Mouse (Mus musculus): ENCODE results near the gene Shisa4. TPM values are rescaled to one million over a fixed set of nuclear protein-coding genes. Genes with fewer than 3 reads are reported as not detected.

Shisa4 gene
- 3.0 TPM for polyA plus RNA-seq (2015; fragmentation: Illumina TruSeq; extraction: RNeasy Lipid Tissue Mini Kit (QIAGEN cat#74804); ENCODE audit: insufficient read depth, low replicate concordance)

GRCm38 (mm10) chr1:135374868-135375581, at the start of gene Shisa4:
Gene Shisa4 (minus strand): TSS chr1:135375237.

GRCm38 (mm10) chr1:135324571-135324970, 50.5 kb downstream of the Shisa4 start, which contains the start of gene Lmod1:
Gene Lmod1 (plus strand): TSS chr1:135324807.

Other genes with a start within 250 kb of the Shisa4 start
- 37.5 TPM for gene Ptpn7, start 242.5 kb downstream of the Shisa4 start, polyA plus RNA-seq (2015; fragmentation: Illumina TruSeq; extraction: RNeasy Lipid Tissue Mini Kit (QIAGEN cat#74804); ENCODE audit: insufficient read depth, low replicate concordance)
- 80.0 TPM for gene Arl8a, start 228.4 kb downstream of the Shisa4 start, polyA plus RNA-seq (2015; fragmentation: Illumina TruSeq; extraction: RNeasy Lipid Tissue Mini Kit (QIAGEN cat#74804); ENCODE audit: insufficient read depth, low replicate concordance)
- gene Gpr37l1, start 207.6 kb downstream of the Shisa4 start, polyA plus RNA-seq (2015; fragmentation: Illumina TruSeq; extraction: RNeasy Lipid Tissue Mini Kit (QIAGEN cat#74804); ENCODE audit: insufficient read depth, low replicate concordance), result 0.12 TPM
- gene Elf3, start 116.7 kb downstream of the Shisa4 start, polyA plus RNA-seq (2015; fragmentation: Illumina TruSeq; extraction: RNeasy Lipid Tissue Mini Kit (QIAGEN cat#74804); ENCODE audit: insufficient read depth, low replicate concordance), result not detected
- 52.4 TPM for gene Rnpep, start 91.2 kb downstream of the Shisa4 start, polyA plus RNA-seq (2015; fragmentation: Illumina TruSeq; extraction: RNeasy Lipid Tissue Mini Kit (QIAGEN cat#74804); ENCODE audit: insufficient read depth, low replicate concordance)
- 47.5 TPM for gene Timm17a, start 61.5 kb downstream of the Shisa4 start, polyA plus RNA-seq (2015; fragmentation: Illumina TruSeq; extraction: RNeasy Lipid Tissue Mini Kit (QIAGEN cat#74804); ENCODE audit: insufficient read depth, low replicate concordance)
- gene Lmod1, start 50.4 kb downstream of the Shisa4 start, polyA plus RNA-seq (2015; fragmentation: Illumina TruSeq; extraction: RNeasy Lipid Tissue Mini Kit (QIAGEN cat#74804); ENCODE audit: insufficient read depth, low replicate concordance), result 2.7 TPM
- 56.1 TPM for gene Ipo9, start 55.3 kb upstream of the Shisa4 start, polyA plus RNA-seq (2015; fragmentation: Illumina TruSeq; extraction: RNeasy Lipid Tissue Mini Kit (QIAGEN cat#74804); ENCODE audit: insufficient read depth, low replicate concordance)
- gene Nav1, start 232.1 kb upstream of the Shisa4 start, polyA plus RNA-seq (2015; fragmentation: Illumina TruSeq; extraction: RNeasy Lipid Tissue Mini Kit (QIAGEN cat#74804); ENCODE audit: insufficient read depth, low replicate concordance), result 31.0 TPM

All from spleen, adult 10 weeks (tissue).